Mouse (Mus musculus) midbrain, embryonic 12.5 days (tissue): Measurements from ENCODE around the gene Mars. TPM values are rescaled to one million over a fixed set of nuclear protein-coding genes. Genes with fewer than 3 reads are reported as not detected.

Experiments
- ATAC-seq: fragments of 200-750 bp; cut with Nextera tagmentation; 2 replicates; pipeline ENCODE4 v1.8.0; 2017; ENCODE audit warnings: low read depth, moderate TSS enrichment, moderate library complexity; ENCODE audit not compliant: low FRiP score
- H3K27ac ChIP-seq: fragments of 300-500 bp; sonication (generic); replicated peaks from 2 replicates; pipeline ENCODE4 v1.5.1; 2016; ENCODE audit warnings: mild to moderate bottlenecking
- H3K27me3 ChIP-seq: fragments of 300-500 bp; sonication (generic); 2 replicates; pipeline ENCODE4 v1.6.1; 2016; ENCODE audit warnings: mild to moderate bottlenecking
- H3K36me3 ChIP-seq: fragments of 300-500 bp; sonication (generic); 2 replicates; pipeline ENCODE4 v1.6.1; 2016
- H3K4me1 ChIP-seq: fragments of 300-500 bp; sonication (generic); 2 replicates; pipeline ENCODE4 v1.6.1; 2016
- H3K4me2 ChIP-seq: fragments of 300-500 bp; sonication (generic); replicated peaks from 2 replicates; pipeline ENCODE4 v1.6.1; 2016; ENCODE audit warnings: mild to moderate bottlenecking, moderate library complexity
- H3K4me3 ChIP-seq: fragments of 300-500 bp; sonication (generic); 2 replicates; pipeline ENCODE4 v1.5.1; 2016; ENCODE audit warnings: mild to moderate bottlenecking
- H3K9ac ChIP-seq: fragments of 300-500 bp; sonication (generic); replicated peaks from 2 replicates; pipeline ENCODE4 v1.6.1; 2016; ENCODE audit warnings: mild to moderate bottlenecking, moderate library complexity
- H3K9me3 ChIP-seq: fragments of 300-500 bp; sonication (generic); 2 replicates; pipeline ENCODE4 v1.6.1; 2016; ENCODE audit warnings: mild to moderate bottlenecking
- WGBS: fragments of 180-500 bp; shearing (Covaris S2); methylation state at CpG from one replicate; pipeline ENCODE4 v1.1.7; 2016; 5-methylcytosine and 5-hydroxymethylcytosine counted together
- polyA plus RNA-seq: library from polyadenylated mRNA; unstranded; fragments of >200 nt; fragmentation: Nextera tagmentation; extraction: Ambion mirVana; gene quantifications from 2 replicates; pipeline ENCODE4 v1.2.1, GENCODE M21; 2016

Mars gene
- polyA plus RNA-seq, 1 experiment from 2014 or later = 156 TPM

DNA sequence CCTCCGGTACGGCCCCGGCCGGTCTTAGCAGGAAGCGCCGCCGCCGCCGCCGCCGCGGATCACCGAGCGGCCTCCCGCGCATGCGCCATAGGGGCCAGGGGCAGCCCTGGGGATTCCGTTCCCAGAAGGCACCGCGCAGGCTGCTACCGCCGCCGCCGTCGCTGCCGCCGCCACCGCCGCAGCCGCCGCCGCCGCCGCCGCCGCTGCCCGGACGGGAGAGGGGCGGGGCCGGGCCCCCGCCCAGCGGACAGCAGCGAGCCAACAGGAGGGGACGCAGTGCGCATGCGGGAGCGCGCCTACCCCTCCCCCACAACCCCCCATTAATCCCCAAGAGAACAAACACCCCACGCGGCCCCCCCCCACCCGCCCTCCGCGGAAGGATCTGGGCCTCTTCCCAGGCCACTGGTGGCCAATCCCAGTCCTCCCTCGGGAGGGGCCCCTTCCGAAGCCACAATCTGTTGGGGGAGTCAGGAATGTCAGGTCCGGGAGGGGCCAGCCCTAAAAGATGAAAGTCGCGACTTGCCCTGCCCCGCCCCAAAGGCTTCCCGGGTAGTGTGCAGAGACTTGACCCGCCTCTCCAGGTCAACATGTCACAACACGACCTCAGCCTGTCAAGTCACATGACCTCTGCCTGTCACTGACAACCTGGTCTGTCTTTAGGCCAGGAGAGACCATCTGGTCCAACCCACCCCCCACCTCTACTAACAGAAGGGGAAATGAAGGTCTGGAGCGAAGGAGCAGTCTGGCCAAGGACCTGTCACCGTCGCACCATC is 22.6 kb downstream of the Mars start, which contains the start of gene Mbd6:
Gene Mbd6, minus strand, starts transcription at position 219 of the 773 bp plus-strand sequence.
- Histone ChIP-seq H3K36me3 (peaks cover 44% of the 10 kb centered on the region), H3K9ac (peak within 1 kb of the TSS; percentile 89), H3K4me1 (peaks cover 59% of the 10 kb centered on the region), H3K4me2 (peak within 1 kb of the TSS; percentile 94), H3K9me3 (no peaks in the 10 kb centered on the region), H3K27me3 (no peaks in the 10 kb centered on the region), H3K27ac (peak within 1 kb of the TSS; percentile 98), H3K4me3 (peak within 1 kb of the TSS; percentile 77)
- under 1% methylated on average over 50 of the region's 65 CpGs for WGBS
- ATAC-seq = peak; percentile 23

DNA sequence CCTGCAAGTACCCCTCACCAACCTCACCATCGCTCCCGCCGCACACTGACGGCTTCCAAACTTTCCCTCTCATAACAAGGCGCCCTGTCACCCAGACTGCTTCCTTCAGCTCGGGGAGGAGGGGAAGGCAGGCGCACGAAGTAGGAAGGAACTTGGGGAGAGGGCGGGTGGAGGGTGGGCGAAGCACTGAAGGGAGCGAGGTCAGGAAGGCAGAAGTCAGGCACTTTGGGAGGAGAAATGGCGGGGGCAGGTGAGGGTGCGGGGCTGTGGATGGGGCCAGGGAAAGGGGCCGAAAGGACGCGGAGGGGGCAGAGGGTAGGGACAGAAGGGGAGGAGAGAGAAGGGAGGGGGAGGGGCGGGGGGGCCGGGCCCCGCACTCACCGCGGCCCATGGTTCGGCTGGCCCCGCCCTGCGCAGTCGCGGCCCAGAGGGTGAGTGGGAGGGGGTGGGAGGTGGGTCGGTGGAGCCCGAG is 23.2 kb downstream of the Mars start:
- Histone ChIP-seq H3K27me3 (no peaks in the 10 kb centered on the region), H3K4me1 (peaks cover 59% of the 10 kb centered on the region), H3K9ac (peak overlapping the region; percentile 89), H3K4me2 (peak overlapping the region; percentile 94), H3K4me3 (peak overlapping the region; percentile 77), H3K36me3 (peaks cover 44% of the 10 kb centered on the region), H3K9me3 (no peaks in the 10 kb centered on the region), H3K27ac (peak overlapping the region; percentile 98)
- WGBS = under 1% methylated on average over 13 of the region's 28 CpGs
- ATAC-seq = peak; percentile 3; the same call in 1 of the 2 replicates

DNA sequence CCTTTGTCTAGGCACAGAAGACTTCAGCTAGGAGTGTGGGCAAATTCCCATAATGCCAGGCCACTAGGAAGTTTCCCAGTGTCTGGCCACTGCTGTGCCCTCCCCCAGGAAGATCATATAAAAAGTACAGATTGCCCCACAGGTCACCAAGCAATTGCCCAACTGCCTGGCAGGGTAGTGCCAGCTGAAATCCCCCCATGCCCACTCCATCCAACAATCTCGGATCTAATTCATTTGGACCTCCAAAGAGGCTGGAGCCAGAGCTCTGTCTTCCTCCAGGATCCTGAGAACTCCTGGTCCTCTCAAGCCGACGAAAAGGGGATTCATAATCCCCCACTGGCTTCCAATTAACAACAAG is 23.7 kb downstream of the Mars start:
- Histone ChIP-seq H3K4me1 (peaks cover 59% of the 10 kb centered on the region), H3K27ac (peak overlapping the region; percentile 98), H3K27me3 (no peaks in the 10 kb centered on the region), H3K9me3 (no peaks in the 10 kb centered on the region), H3K4me3 (peak overlapping the region; percentile 77), H3K36me3 (peaks cover 44% of the 10 kb centered on the region), H3K9ac (peak overlapping the region; percentile 89), H3K4me2 (peak overlapping the region; percentile 94)
- ATAC-seq = no peak
- 1% methylated on average over 3 of the region's 3 CpGs for WGBS

DNA sequence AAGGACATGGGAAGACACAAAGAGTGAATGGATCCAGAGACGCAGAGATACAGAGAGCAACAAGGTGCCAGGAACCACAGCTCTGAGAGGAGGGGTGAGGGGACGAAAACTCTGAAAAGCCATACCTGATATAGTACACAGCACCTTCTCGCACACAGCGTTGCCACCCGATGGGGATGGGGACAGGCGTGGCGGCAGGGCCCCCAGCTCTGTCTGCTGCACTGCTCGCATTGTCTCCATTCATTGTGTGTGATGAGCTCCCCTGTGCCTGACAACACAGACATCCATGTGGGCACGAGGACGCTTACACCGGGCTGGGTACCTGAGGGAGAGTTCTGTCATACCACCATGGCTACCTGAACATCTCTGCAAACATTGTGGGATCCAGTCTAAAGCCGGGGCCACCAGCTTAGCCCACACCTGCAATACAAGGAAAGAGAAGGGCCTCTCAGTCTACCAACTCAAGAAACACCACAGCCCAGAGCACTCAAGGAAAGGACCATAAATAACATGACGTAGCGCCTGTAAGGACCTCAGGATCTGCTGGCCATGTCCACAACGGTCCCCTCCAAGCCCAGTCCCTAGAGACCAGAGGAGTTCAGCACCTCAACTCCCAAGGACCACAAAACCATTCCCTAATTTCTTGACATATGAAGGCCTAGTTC is 24.2 kb downstream of the Mars start:
- peaks cover 57% of the 10 kb centered on the region for H3K4me1 ChIP-seq
- peaks cover 49% of the 10 kb centered on the region for H3K36me3 ChIP-seq
- no peaks in the 10 kb centered on the region for H3K9me3 ChIP-seq
- peak overlapping the region; percentile 94 for H3K4me2 ChIP-seq
- no peaks in the 10 kb centered on the region for H3K27me3 ChIP-seq
- H3K27ac ChIP-seq = peak overlapping the region; percentile 98
- H3K4me3 ChIP-seq = peak overlapping the region; percentile 77
- H3K9ac ChIP-seq = peak overlapping the region; percentile 89
- ATAC-seq = no peak
- 73% methylated on average over 15 of the region's 15 CpGs for whole genome bisulfite sequencing

DNA sequence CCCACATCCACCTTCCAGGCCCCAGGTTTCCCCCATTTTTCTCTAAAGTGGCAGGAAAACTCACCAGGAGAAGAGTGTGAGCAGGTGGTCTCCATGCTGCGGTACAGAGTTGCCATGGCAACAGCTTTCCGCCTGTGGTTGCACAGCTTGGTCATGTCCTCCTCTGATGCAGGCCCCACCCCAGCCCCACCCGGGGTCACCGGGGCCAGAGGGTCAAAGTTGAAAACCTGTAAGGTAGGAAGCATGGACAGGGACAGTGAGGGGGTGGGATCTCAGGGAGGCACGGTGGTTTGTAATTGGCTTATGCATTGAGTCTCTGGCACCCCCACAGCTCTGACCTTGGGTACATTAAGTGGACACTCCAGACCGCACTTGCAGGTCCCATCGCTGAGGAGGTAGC is 24.9 kb downstream of the Mars start:
- peak overlapping the region; percentile 98 for H3K27ac ChIP-seq
- no peaks in the 10 kb centered on the region for H3K9me3 ChIP-seq
- peak overlapping the region; percentile 89; the same call in 1 of the 2 replicates for H3K9ac ChIP-seq
- no peak for ATAC-seq
- H3K4me3 ChIP-seq = peak overlapping the region; percentile 77
- 53% methylated on average over 7 of the region's 7 CpGs for WGBS
- no peaks in the 10 kb centered on the region for H3K27me3 ChIP-seq
- H3K4me2 ChIP-seq = peak overlapping the region; percentile 94
- H3K4me1 ChIP-seq = peaks cover 50% of the 10 kb centered on the region
- peaks cover 56% of the 10 kb centered on the region for H3K36me3 ChIP-seq

DNA sequence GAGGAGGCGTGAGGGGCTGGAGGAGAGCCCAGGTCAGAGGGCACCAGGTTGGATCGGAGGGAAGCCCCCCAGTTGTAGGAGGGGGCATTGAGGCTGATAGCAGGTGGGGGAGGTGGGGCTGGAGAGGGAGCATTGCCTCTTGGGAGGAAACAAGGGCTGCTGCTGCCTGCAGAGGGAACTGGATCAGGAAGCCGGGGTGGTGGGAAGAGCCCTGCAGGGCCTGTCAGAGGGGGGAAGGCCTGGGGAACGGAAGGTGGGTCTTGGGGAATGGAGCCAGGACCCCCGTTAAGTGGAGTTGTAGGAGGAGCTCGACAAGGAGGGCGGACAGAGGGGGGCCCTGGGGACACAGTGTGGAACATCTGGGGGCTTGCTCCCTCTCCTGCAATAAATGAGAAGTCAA is 25.4 kb downstream of the Mars start:
- Histone ChIP-seq H3K27ac (peak overlapping the region; percentile 11; the same call in 1 of the 2 replicates), H3K4me3 (0 out of 2 replicates have a peak overlapping the region, but pooled peaks have one; percentile 77), H3K27me3 (no peaks in the 10 kb centered on the region), H3K9ac (peak overlapping the region; percentile 31; the same call in 1 of the 2 replicates), H3K36me3 (peaks cover 61% of the 10 kb centered on the region), H3K4me1 (peaks cover 45% of the 10 kb centered on the region), H3K4me2 (peak overlapping the region; percentile 94), H3K9me3 (no peaks in the 10 kb centered on the region)
- no peak for ATAC-seq
- WGBS = 76% methylated on average over 7 of the region's 7 CpGs

DNA sequence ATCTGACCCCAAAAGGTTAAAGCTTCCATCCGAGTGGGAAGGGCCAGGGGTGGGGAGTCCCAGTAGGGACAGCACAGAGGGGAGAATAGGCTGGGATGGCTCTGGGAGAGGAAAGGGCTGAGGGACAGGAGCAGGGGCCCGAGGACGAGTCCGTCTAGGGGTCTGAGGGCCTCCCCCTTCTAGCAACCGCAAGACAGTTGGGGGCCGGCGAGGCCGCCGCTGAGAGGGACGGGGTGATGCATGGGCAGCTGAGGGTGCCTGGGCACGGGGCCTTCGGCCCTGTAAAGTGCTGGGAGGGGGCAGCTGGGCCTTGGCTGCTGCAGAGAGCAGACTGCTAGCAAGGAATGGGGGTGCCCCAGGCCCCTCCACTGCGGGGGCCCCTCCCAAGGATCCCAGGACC is 25.9 kb downstream of the Mars start:
- H3K4me1 ChIP-seq = peaks cover 45% of the 10 kb centered on the region
- H3K4me2 ChIP-seq = no peak overlapping the region
- H3K27ac ChIP-seq = no peak overlapping the region
- no peaks in the 10 kb centered on the region for H3K27me3 ChIP-seq
- 67% methylated on average over 13 of the region's 13 CpGs for WGBS
- 0 out of 2 replicates have a peak overlapping the region, but pooled peaks have one; percentile 5 for H3K4me3 ChIP-seq
- peaks cover 67% of the 10 kb centered on the region for H3K36me3 ChIP-seq
- ATAC-seq = no peak
- H3K9me3 ChIP-seq = no peaks in the 10 kb centered on the region
- H3K9ac ChIP-seq = peak overlapping the region; percentile 31; the same call in 1 of the 2 replicates

DNA sequence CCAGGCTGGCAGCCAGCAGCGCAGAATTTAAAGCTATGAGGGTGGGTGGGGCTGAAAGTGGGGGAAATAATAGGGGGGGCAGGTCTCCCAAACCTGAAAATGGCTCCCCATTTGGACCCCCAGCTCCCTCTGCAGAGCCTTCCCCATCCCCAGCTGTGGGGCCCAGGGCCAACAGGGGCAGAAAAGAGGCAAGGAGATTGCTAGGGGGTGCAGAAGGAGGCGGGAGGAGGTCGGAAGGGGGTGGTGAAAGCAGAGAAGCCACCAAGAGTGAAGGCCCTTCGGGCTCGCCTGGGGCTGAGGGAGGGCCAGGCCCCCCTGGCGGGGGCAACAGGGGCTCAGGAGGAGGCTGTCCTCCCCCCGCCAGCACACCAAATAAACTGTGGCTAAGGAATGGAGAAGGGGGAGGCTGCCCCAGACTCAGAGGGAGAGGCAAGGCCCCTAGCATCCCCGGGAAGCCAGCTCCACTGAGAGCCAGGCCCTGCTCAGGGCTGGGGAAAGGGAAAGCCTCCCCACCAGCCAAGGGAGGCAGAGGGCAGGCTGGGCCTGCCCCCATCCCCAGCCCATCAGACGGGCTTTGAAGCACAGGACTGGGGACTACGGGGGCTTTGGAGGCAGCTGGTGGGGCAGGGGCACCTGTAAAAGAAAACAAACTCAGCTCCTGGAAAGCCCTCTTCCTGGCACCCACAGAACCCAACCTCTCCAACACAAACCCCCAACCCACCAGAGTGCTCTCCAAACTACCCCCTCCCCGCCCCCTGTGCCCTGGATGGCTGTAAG is 26.7 kb downstream of the Mars start:
- Histone ChIP-seq H3K36me3 (peaks cover 73% of the 10 kb centered on the region), H3K9ac (0 out of 2 replicates have a peak overlapping the region, but pooled peaks have one; percentile 31), H3K4me3 (no peak overlapping the region), H3K4me1 (peaks cover 43% of the 10 kb centered on the region), H3K4me2 (no peak overlapping the region), H3K9me3 (no peaks in the 10 kb centered on the region), H3K27ac (no peak overlapping the region), H3K27me3 (no peaks in the 10 kb centered on the region)
- WGBS = 70% methylated on average over 11 of the region's 11 CpGs
- no peak for ATAC-seq

DNA sequence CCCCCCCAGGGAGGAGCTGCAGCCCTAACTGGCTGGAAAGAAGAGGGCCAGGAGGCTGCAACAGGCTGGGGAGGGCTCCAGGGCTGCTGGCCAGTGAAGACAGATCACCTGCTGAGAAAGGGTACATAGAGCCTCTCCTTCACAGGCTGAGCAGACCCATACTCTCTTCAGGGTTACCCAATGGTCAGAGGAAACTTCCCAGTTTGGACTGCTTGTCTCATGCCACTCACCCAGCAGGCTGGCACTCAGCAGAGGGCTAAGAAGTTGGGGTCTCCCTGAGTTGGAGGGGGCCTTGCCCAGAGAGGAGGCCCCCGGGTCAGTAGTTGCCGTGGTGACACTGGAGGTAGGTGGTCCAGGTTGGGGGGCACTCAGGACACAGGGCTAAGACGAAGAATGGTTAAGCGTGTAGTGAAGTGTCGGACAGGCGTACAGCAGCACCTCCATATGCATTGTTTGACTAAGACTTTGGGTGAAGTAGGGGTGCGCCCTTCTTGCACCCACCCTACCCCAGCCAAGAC is 27.4 kb downstream of the Mars start:
- H3K9me3 ChIP-seq = no peaks in the 10 kb centered on the region
- H3K4me2 ChIP-seq = no peak overlapping the region
- peaks cover 37% of the 10 kb centered on the region for H3K4me1 ChIP-seq
- no peak overlapping the region for H3K4me3 ChIP-seq
- WGBS = 90% methylated on average over 7 of the region's 7 CpGs
- no peaks in the 10 kb centered on the region for H3K27me3 ChIP-seq
- no peak overlapping the region for H3K27ac ChIP-seq
- peaks cover 79% of the 10 kb centered on the region for H3K36me3 ChIP-seq
- no peak for ATAC-seq
- H3K9ac ChIP-seq = no peak overlapping the region

DNA sequence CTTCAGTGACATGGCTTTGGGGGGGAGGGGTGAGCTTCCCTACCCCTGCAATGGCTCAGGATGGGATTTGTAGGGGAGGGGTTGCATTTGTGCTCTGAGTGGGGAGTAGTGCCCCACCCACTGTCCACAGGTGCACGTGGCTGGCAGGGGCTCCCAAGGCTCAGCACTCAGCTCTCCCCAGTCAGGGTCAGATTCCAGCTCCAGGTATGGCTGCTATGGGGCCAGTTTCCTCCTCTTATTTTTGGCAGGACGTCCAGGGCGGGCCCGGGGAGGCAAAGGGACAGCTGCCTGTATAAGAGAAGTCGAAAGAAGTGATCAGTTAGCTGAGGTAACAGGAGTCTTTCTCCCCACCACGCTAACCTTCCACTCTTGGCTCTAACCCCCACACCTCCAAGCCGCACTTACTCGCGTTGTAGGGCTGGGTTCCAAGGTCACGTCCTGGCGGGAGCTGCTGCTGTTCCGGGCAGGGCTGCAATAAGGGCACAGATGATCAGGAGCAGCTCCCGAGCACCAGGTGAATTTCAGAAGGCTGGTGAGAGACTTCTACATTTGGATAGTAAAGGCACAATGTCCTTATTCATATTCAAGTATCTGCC is 28.9 kb downstream of the Mars start:
- Histone ChIP-seq H3K27me3 (no peaks in the 10 kb centered on the region), H3K9me3 (no peaks in the 10 kb centered on the region), H3K4me3 (no peak overlapping the region), H3K4me1 (peaks cover 31% of the 10 kb centered on the region), H3K36me3 (peaks cover 94% of the 10 kb centered on the region), H3K4me2 (no peak overlapping the region), H3K9ac (no peak overlapping the region), H3K27ac (no peak overlapping the region)
- ATAC-seq = no peak
- 91% methylated on average over 13 of the region's 13 CpGs for WGBS

DNA sequence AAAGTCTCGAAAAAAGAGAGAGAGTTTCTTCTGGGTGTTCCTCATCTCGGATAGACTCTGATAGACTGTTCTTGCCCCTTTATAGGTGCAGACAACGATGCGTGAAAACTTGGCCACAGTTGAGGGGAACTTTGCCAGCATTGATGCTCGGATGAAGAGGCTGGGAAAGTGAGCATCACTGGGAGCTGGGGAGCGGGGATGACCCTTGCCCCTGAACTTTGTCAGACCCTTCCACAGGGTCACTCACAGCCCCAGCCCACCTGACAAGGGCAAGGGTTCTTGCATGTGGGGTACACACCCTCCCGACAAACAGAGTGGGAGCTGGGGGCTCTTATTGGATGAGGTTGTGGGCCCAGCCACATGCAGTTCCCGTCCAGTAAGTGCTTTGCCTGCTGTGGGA is 30.3 kb downstream of the Mars start:
- H3K36me3 ChIP-seq = peaks cover 98% of the 10 kb centered on the region
- H3K4me3 ChIP-seq = no peak overlapping the region
- no peak overlapping the region for H3K4me2 ChIP-seq
- peaks cover 17% of the 10 kb centered on the region for H3K4me1 ChIP-seq
- H3K27me3 ChIP-seq = no peaks in the 10 kb centered on the region
- H3K27ac ChIP-seq = no peak overlapping the region
- no peaks in the 10 kb centered on the region for H3K9me3 ChIP-seq
- no peak for ATAC-seq
- no peak overlapping the region for H3K9ac ChIP-seq
- WGBS = 89% methylated on average over 8 of the region's 8 CpGs
